Mouse (Mus musculus): ENCODE results near the gene Pkd1l2.

Pkd1l2 gene

DNA sequence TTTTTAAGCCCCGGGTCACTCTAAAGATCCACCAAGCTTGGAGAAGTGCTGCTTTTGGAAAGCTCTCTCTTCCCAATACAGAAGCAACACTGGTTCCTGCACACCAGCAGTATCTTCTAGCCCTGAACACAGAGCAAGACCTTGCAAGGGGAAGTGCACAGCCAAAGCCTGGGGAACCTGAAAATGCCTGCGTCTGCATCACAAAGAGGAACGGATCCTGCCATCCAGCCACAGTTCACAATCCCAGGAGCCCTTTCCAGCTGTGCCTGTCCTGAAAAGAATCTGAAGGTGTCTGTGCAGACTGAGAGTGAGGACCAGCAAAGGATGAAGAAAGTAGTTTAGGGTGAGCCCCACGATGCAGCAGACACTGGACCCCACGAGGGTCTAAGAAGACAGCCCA lies 107.2 kb downstream of the Pkd1l2 start:
- no peak for DNase-seq (ENCODE audit: low spot score)

GRCm38 (mm10) chr8:116969531-116969930 lies 112.7 kb downstream of the Pkd1l2 start:
- DNase-seq (ENCODE audit: low spot score) = no peak

DNA sequence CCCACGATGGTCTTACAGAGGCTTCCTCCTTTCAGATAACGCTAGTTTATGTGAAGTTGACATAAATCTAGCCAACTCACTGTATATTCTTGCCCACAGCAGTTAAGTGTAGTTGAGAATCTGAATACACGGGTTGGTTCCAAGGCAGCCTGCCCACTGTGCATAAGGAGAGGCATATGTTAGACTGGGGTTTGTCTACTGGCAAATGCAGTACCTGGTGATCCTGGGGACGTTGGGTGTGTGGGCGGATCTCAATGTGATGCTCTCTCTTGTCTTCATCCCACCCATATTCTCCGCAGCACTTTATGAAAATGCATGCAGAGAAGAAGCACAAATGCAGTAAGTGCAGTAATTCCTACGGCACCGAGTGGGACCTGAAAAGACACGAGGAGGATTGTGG lies 127.8 kb downstream of the Pkd1l2 start:
- DNase-seq (ENCODE audit: low spot score) = no peak

- DNase-seq (ENCODE audit: low spot score) = no peak
Observed at GRCm38 (mm10) chr8:116952428-116952827, 129.8 kb downstream of the Pkd1l2 start.

DNA sequence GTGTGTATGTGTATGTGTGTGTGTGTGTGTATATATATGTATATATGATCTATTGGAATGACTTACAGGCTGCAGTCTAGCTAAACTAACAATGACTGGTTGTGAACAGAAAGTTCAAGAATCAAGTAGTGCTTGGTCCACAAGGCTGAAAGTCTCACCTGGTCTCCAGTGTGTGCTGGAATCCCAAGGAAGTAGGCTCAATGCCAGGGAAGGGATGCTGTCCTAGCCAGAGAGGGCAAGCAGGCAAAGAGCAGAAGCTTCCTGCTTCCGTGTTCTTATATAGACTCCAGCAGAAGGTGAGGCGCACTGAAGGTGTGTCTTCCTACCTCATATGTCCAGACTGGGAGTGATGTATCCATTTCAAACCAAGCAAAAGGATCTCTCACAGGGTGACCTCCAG lies 130.5 kb downstream of the Pkd1l2 start:
- DNase-seq (ENCODE audit: low spot score) = no peak

GRCm38 (mm10) chr8:116951369-116951768 lies 130.9 kb downstream of the Pkd1l2 start:
- DNase-seq (ENCODE audit: low spot score) = no peak

GRCm38 (mm10) chr8:116947589-116947988 lies 134.7 kb downstream of the Pkd1l2 start:
- no peak for DNase-seq (ENCODE audit: low spot score)

DNA sequence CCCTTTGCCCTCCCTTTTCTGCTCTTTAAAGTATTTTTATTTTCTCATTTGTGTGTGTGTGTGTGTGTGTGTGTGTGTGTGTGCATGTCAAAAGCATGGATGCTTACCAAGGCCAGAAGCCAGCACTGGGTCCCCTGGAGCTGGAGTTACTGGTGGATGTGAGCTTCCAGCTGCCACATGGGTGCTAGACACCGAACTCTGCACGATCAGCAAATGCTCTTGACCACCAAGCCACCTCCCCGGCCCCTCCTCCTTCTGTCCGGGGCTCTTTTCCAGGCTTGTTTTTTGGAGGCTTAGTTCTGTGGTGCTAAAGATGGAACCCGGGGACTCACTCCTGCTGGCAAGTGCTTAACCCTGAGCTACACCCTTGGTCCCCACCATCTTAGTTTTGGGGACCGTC lies 135.4 kb downstream of the Pkd1l2 start:
- DNase-seq (ENCODE audit: low spot score) = no peak

DNA sequence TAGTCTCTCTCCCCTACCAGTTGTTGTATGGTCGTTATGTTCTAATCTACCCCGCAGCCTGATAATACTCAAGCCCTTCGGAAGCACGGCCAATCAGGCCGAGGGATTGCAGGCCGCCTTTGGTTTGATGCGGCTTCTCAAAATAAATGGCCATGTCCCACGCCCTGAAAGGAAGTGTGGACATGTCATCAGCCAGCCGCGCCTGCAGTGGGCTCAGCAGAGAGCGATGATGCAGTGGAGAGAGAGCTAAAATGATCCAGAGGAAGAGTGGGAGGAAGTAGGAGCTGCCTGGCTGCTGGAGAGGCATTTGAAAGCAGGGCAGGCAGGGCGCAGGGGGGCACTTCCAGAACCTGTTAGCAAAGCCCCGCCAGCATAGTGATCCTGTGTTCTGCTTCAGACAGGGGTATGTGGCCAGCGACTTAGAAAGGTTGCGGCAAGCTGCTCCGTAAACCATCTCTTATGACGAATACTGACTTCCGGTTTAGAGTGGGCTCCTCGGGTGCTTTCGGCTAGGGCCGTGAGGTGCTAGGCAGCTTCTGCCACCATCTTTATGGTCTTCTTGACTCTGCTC lies 135.9 kb downstream of the Pkd1l2 start:
- DNase-seq (ENCODE audit: low spot score) = no peak
